Mouse (Mus musculus) kidney, adult 9 months (tissue): ENCODE data around the gene Cep55.

Experiments used
- DNase-seq: peaks from one replicate; pipeline ENCODE4 v3.0.0; 2022

Cep55 gene

DNA sequence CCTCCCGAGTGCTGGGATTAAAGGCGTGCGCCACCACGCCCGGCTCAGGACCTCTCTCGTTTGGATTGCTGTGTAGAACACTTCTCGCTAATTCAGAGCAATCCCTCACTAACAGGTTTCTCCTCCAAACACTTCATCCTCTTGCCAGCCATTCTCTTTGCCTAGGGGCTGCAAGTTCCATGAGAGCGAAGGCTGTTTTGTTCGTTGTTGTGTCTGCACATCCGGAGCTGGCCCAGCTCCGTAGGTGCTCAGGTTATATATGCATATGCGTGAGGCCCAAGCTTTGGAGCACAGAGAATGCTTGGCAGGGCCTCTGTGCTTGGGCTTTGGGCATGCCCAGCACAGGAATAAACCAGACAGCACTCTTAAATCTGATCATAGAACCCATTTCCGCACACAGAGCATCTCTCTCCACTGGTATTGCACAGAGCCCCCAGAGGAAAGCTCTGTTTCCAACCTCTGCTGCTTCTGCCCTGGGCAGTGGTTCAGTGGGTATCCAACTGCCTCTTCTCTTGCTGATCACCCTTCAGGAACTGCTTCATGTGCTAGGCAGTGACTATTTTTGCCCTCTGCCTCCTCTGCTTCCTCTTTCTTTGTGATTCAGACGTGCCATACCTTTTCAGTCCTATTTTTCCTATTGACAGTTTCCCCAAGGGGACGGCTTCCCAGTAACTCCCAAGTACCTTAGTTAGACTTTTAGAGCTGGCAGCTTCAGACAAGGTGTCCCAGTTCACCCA, 54.9 kb downstream of the Cep55 start:
- DNase-seq, result no peak

DNA sequence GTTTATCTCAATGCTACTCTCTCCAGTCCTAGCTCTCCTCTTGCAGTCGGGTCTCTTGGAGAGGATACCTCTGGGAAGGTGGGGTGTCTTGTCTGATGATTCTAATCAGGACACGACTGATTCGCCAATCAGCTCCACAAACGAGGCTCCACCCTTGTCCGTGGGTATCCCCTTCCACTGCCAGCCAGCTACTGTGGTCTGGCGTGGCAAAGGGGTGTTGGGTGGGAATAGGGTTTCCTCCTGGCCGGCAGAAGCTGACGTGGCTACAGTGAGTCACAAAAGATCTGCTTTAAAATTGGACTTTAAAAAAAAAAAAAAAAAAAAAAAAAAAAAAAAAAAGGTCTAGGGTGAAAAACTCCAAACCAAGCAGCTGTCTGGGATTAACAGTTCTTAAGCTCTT, 56.2 kb downstream of the Cep55 start:
- no peak for DNase-seq

DNA sequence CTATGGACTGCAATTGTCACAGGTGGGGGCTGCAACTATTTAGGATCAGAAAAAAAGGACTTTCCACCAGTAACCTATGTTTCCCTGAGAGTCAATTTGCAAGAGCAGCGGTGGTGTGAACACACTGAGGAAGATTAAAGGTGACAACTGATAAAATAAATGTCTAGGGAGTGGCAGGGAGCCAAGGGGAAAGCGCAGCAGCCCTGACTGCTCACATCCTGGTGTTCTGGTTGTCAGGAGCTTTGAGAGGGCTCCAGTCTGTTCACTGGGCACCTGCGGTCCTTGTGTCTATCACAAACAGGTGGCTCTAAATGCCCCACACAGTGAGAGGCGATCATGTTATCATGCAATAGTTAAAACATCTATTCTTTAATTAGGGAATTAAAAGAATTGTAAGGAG, 57.8 kb downstream of the Cep55 start:
- no peak for DNase-seq

DNA sequence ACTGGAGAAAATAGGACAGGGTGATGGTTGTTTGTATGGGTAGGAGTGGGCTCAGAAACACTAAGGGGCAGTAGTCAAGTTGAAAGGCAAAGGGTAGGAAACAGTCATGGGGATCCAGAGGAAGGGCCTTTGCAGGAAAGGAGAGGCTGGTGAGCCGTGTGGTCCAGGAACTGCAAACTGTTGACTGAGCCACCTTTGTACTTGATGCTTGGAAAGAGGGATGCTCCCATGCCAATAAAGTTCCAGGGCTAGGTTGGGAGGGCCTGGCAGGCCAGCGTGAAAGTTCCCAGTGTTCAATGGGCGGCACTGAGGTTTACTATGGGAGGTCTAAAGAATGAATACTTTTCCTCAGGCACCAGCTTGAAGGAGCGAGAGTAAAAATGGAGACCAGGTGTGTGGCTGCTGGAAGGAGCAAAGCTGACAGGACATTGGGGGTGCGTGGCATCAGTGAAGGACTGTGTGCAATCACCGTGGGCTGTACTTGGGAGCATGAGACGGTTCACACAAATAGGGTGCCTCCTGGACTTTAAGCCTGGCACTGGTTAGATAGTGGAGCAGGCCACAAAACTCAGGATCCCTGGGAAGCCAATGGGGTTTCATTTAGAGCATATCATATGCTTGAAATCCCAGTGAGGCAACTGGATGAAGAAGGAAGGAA, 60.2 kb downstream of the Cep55 start:
- no peak for DNase-seq

DNA sequence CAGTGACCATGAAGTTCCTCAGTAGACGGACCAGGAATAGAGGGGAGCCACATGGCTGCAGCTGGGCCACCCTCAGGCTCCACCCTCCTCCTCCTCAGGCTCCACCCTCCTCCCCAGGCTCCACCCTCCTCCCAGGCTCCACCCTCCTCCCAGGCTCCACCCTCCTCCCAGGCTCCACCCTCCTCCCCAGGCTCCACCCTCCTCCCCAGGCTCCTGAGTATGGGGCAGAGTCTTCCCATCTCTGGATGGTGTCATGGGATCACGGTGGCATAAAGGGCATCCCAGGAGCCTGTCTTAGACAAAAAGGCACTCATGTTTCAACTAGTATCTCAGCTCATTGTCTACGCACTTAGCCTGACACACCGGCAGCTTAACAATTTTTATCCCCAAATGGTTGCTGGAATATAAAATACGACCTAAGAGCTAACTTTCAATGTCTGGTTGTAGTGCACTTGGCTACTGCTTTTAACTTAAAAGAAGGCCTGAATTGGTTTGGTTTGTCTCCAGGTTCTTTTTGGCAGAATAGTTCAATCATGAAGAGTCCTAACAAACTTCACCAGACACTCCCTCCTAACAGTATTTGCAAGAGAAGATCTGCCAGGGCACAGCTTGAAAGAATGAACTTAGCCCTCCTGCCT, 65.4 kb downstream of the Cep55 start:
- DNase-seq, result no peak

DNA sequence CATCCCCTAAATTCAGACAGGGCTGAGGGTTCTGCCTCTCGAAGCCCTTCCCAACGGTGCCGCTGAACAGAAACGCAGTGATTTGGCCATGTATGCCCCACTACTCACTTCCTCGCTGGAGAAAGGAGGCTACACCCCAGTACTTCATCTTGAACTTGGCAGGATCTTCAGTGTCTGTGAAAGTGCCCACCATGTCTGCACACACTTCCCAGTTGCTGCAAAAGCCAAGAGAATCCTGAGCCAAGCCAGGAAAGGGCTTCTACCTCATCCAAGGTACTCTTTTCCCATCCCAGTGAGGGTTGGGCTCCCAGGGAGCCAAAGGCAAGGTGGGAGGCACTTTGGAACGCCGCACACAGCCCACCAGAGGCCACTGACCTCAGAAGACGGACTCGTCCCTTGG, 69.1 kb downstream of the Cep55 start:
- DNase-seq, result no peak
